Mouse (Mus musculus) CD4-positive helper T cell, adult 2 months (primary cell): Measurements from ENCODE around the gene Pde6d.
A peak's percentile ranks its signal among the peaks of the same experiment; 100 is the strongest.

Experiments
- DNase-seq: peaks from one replicate; pipeline ENCODE4 v3.0.0-alpha.2; 2012; ENCODE audit warnings: low read depth, missing footprints, low spot score

Pde6d gene

DNA sequence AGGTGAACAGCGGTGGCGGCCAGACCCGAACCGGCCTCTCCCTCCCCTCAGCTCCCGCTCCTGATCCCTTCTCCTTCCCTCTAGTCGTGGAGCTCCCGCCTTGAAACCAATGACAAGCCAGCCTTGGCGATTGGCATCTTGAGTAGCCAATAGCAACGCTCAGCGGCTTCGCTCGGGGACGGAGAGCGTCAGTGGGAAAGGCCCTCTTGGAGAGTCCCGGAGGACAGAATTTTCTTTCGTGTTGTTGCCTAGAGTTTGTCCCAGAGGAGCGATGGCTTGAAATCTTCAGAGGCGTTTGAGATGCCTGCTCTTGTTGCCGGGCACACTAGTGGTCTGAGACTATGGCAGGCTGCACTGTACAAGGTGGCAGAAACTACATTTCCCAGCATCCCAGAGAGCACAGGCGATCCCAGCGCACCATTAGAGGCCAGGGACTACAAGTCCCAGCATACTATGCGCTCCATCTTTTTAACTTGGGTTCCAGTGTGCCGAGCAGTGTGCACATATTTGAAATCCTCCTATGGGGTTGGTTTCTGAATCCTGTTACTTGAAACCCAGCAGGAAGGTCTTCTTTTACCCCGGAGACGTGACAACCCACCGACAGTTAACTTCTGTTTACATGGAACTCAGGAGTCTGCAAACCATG lies at the start of gene Pde6d, which contains the start of gene Cops7b:
Gene Pde6d, minus strand, starts transcription at position 179 of the 646 bp plus-strand sequence.
Gene Cops7b, plus strand, starts transcription at position 454 of the 646 bp plus-strand sequence.
- DNase-seq = peak; percentile 95

DNA sequence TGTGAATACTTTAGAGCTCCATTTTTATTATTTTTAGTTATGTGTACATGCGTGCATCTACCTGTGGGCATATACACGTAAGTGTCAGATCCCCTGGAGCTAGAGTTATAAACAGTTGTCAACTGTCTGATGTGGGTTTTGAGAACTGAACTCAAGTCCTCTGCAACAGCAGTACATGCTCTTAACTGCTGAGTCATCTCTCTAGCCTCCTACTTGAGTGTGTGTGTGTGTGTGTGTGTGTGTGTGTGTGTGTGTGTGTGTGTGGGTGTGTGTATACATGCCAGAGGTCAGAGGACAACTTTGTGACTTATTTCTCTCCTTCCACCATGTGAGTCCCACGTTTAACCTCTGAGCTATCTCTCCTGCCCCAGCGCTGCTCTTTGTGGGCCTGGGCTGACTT lies 48.1 kb upstream of the Pde6d start:
- no peak for DNase-seq

DNA sequence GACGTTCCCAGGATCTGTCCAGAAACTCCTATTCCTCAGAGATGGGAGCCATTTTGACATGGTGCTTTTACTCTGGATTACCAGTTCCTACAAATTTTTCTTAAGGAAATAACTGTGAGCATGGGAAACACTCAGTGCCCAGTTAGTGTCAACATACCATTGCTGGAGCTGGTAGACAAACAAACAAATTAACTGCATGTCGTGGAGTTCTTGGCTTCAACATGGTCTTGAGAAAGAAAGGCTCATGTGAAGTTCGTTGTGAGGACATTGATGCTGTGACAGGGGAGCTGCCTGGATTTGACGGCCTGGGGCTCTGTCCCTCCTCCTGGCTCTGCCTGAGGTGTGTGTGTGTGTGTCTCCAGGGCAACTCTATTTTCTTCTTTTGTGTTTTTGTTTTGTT lies 47.5 kb upstream of the Pde6d start:
- no peak for DNase-seq

DNA sequence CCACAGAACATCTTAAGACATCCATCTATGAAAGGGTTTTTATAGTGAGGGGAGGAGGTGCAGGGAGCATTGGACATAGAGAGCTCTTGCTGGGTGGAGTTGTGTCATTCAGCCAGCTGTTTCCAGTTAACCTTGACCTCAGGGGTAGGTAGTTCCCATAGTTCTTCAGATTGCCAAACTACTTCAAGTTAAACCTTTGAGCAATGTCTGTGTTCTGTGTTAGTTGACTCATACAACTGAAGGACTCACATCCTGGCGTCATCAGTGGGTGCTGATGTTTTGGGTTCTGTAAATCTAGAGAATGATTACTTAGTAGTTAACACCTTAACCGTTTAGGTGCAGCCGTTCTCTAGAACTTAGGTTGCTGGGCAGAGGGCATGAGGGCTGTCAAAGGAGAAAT lies 45.8 kb upstream of the Pde6d start:
- DNase-seq = no peak

DNA sequence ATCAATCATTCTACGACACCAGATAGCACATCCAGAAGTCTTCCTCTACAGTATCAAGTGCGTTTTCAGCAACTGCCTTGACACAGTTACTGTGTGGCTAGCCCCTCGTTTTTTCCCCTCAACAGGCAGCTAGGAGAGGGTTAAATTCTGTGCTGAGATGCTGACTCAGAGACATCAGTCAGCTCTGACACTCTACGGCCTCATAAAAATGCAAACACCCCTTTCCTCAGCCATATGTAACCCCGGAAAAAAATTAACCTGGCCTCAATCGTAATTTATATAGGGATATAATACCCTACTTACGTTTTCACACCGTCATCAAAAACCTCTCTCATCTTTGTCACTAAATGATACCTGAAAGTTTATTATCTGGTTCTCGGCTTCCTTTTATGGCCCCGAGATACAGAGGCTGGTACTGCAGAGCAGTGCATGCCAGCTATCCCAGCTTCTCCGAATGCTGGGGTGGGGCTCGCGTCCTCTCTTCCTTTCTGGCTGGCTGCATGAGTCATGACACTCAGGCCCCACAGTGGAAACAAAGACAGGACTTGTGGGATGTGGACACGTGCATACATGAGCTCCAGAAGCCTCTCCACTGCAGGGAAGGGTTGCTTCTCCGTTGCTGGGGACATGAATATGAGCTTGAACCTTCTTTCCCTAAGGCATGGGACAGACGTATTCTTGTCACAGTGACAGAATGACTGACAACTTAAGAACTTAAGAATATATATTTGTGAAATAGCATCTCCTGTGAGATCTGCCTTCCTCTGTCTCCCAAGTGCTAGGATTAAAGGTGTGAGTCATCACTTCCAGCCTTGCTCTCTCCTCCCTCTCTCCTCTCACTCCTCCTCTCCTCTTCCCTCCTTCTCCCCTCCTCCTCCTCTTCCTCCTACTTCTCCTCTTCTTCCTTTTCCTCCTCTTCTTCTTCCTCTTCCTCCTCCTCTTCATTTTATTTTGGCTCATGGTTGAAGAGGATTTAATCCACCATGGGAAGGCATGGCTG lies 40.9 kb upstream of the Pde6d start:
- DNase-seq = no peak

DNA sequence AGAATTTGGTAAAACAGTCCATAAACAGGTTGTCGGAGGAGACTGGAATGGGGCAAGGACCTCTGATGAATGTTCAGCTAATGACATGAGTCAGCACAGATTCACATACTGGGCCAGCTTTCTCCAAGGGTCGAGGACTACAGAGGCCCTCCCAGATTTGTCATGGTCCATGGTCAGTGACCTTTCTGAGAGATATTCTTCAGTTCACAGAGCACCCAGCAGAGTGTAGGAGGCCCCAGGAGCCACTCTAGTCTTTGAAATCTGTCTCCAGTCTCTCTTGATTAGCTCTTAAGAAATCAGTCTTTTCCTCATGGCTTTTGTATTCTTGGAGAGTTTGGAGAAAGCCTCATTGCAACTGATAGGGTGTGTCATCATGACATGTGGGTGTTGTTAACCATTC lies 39.9 kb upstream of the Pde6d start:
- DNase-seq = no peak

DNA sequence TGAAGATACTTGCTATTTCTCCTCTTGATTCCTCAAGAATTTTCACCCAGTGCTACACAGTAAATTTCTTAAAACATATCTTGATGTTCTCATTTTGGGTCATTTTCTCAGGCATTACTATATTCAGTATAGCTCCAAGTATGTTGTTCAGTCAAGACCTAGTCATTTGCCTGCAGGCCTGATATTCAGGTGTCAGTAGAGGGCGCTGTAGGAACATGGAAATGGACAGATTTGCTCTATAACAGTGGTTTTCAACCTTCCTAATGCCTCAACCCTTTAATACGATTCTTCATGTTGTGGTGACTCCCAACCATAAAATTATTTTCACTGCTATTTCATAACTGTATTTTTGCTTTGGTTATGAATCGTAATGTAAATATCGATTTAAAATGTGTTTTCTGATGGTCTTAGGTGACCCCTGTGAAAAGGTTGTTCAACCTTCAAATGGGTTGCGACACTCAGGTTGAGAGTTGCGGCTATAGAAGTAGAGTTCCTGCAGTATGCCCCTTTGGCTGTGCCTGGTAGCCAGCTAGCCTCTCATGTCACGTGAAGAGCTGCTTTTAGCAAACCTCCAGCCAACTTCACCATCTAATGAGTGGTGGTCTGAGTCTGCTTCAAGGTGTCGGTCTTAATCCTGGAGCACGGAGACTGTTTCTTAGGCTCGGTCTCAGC lies 36.2 kb upstream of the Pde6d start:
- DNase-seq = peak; percentile 40

DNA sequence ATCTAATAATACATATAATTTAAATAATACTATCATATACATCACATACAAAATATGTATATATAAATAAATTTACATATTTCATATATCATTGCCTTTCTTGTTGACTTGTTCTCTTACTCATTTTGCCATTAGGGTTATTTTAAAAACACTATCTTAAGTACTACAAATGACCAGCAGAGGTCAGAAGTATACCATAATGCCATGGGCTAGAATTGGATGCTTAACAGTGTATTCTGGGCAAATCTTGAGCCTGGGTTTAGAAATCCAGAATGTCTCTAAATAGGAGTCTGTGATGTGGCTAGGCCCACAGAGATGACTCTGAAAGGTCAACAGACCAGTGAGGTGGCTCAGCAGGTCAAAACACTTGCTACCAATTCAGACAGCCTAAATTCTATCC lies 31.8 kb upstream of the Pde6d start:
- no peak for DNase-seq

DNA sequence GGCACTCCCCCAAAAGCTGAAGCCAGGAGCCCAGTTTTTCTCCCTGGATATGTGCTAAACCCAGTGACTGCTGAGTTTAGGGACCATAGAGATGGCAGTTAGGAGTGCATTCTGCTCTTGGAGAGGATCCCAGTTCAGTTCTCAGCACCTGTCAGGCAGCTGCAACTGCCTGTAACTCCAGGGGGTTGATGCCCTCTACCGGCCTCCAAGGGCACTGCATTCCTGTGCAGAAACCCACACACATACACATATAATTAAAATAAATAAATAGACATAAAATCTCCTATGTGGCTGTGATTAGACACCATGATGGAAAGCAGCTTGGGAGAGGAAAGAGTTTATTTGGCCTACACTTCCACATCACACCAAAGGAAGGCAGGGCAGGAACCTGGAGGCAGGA lies 29.7 kb upstream of the Pde6d start:
- DNase-seq = no peak

DNA sequence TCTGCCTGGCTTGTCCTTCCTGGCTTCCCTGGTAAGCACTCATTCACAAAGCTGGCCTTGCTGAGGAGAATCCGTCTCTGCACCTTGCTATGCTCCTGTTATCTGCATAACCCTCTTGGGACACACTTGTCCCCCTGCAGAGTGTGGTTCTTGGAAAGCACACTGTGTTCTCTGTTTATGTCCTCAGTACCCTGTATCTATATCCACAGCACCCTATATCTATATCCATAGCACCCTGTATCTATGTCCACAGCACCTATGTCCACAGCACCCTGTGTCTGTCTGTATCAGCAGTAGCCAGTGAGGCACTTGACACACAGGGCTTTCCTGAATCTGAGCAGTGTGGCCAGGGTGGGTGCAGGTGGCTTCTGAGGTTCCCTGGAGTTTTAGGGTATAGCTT lies 28.5 kb upstream of the Pde6d start:
- no peak for DNase-seq

DNA sequence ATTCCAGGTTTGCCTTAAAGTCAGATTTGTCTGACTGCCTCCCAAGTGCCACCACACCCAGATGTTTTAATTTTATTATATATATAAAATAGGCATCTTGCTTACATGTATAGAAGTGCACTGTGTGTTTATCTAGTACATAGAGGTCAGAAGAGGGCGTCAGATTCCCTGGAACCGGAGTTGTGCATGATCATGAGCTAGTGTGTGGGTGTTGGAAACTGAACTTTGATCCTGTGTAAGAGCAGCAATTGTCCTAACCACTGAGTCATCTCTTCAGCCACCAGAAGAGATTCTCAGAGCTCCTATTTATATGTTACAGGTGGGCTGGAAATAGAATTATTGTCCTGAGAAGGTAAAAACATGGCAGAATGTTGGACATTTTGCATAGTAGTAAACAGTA lies 17.7 kb upstream of the Pde6d start:
- no peak for DNase-seq

DNA sequence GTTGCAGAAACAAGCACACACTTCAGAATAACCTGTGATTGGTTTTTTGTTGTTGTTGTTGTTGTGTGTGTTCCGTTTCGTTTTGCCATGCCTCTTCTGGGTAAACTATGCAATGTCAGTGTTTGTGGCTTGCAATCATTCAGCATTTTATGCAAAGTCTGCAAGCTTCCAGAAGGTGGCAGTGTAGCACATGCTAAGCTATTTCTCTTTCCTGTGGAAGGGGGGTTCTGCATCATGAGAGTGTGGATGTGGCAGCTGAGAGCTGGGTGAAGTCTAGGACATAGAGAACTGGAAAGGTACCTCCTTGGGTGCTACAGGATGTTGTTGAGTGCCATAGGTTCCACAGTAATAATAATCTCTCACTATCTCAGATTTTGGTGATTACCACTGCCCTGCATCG lies 16.1 kb upstream of the Pde6d start:
- peak; percentile 28 for DNase-seq

DNA sequence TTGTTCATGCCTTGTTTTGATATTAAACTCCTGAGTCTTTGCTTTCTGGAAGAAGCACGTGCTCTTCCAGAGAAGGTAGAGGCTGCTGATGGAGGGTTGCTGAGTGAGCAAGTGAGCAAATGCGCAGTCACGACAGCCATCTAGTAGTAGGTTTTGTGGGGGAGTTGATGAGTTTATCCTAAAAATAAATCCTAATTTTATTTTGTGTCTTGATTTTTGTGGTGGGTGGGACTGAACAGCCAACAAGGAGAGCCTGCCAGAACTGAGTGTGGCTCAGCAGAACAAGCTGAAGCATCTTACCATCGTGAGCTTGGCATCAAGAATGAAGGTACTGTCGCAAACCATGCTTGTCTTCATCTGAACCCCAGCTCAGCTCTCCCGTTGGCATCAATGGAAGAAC lies 14.1 kb upstream of the Pde6d start:
- no peak for DNase-seq

DNA sequence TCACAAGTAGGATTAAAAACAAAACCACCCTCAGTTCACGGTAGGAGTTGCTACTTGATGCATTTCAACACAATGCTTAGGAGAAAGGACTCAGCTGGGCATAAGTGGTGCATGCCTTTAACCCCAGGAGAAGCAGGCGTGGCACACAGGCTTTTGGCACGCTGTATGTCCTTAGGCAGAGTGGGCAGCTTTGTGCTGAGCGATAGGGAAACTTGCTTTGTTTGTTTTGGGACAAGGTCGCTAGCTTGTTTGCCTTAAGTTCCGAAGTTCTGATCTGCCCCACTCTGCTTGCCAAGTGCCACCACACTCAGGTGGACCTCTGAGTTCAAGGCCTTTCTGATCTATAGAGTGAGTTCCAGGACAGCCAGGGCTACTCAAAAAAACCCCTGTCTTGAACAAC lies 12.9 kb upstream of the Pde6d start:
- no peak for DNase-seq

DNA sequence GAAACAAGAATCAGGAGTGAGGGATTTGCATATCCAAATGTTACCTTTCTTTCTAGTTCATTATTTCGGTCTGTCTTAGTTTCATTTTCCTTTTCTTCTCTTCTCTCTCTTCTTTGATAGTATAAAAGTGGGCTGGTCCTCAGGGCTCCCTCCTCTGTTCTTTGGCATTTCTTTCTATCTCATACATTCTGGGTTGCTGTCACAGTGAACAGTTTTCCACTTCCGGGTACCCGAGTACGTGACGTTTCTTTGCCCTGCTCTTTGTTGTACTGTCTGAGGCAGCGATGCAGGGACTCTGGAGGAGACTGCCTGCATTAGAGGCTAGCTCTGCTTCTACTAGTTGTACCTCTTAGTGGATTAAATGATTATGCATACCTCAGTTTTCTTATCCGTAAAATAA lies 12.1 kb upstream of the Pde6d start:
- DNase-seq = peak; percentile 31

DNA sequence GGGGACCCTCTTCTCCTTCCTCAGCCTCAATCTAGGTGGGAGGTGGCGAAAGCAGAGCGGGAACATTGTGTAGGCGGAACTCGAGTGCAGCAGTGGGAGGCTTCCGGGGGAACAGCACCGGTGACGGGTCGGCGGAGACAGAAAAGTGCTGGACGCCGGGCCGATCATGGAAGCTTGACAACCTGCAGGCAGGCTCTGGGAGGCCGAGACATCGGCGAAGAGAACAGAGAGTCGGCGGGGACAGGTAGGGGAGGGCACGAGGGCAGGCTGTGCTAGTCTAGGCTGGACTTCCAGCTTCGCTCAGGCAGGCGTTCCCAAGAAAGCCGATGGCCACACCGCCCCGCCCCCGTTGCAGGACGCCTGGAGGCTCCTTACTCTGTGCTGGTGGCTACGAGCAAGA lies 4.6 kb upstream of the Pde6d start:
- DNase-seq = peak; percentile 82

DNA sequence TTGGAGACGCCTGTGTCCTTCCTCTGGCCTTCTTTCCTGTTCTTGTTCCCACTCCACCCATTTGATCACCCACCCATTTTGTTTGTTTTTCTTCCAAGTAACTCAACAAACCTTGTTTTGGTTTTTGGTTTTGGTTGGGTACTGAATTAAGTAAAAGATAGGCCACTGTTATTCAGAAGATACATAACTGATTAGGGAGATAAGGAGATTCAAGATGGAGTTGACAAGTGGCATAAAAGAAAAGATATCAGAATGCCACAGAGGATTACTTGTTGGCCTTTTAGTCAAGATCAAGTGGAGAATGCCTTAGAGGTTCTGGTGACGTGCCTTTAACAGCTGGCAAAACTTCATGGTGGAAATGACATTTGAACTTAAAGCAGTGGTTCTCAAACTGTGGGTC lies 1.3 kb upstream of the Pde6d start:
- DNase-seq = no peak

DNA sequence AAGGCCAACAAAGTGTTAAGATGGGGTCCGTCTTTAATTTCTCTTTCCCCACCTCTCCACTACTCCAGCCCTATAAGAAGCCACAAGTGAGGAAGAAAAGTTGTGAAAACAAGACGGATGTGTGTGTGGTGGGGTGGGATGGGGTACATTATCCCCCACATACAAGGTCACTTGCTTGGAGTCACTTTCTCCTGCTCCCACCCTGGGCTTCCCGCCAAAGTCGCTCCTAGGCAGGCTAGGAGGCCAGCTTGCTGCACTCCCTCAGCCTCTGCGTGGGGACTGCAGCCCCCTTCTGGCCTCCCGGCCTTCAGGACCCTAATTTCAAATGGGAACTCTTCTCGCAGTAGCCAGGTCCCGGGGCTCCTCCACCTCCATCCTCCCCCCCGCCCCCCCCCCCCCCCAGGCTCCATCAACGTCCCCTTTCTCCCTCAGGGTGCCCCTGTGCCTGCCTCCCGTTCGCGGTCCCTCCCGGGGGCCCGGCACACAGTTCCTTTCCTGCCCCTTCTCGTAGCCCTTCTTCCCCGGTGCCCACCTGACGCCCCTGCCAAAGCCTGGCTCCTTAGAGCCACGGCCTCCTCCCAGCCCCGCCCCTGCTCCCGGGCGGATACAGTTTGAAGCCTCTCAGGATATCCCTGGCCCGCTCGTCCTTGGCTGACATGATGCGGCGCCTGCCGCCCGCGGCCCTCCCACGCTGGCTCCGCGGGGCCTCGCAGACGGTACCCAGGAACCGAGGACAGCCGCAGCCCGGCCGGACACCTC lies 558 bp downstream of the Pde6d start:
- no peak for DNase-seq

DNA sequence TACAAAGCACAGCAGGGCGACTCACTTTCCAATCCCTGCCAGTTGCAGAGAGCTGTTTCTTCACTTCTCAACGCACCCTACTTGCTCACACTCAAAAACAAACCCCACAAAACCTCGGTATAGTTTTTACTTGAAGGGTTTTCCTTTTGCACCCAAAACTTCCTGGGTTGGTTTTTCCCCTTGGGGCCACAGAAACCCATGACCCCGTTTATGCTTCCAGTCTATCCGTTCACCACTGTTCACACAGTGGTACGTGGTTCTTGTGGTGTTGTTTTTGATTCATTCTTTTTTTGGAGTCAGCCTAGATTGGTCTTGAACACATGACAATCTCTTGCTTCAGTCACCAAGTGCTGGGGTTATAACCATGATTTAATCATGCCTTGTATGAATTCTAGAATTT lies 2.0 kb downstream of the Pde6d start:
- peak; percentile 55 for DNase-seq

DNA sequence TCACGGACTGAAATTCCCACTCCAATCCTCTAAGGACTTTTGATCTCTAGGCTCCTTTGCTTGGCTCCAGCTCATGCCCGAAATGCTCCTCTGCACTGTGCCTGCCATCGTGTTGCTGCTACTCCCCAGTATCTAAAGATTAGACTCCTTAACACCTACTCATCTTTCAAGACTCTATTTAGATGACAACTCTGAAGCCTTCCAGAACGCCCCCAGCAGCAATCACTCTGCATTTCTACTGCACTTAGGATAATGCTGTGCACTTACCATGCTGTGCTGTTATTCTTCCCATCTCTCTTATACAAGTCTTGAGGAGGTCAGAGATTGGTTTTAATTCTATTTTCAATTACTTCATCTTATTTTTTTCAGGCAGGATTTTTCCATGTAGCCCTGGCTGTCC lies 10.5 kb downstream of the Pde6d start:
- DNase-seq = no peak

DNA sequence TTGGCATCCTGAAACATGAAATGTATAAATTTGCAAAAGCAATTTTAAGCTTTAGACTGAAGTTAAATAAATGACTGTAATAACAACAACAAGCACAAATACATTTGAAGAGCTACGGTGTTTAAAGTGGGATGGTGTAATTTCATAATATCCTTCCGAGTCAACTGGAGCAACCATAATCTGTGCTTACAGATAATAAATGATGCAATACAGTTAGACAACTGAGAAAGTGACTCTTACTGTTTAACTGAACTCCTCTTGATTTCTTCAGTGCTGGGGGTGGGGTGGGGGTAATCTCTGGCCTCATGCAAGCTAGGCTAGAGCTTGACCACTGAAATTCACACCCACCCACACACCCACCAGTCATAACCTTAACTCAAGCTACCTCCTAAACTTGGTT lies 11.0 kb downstream of the Pde6d start:
- DNase-seq = no peak
